Mouse (Mus musculus): ENCODE data around the gene Atp1b2.
"Not testable (repeated sequence)": the region's sequence is repeated elsewhere in the genome, so short reads cannot be mapped to it uniquely, and the experiment has no call there.

Atp1b2 gene

DNA sequence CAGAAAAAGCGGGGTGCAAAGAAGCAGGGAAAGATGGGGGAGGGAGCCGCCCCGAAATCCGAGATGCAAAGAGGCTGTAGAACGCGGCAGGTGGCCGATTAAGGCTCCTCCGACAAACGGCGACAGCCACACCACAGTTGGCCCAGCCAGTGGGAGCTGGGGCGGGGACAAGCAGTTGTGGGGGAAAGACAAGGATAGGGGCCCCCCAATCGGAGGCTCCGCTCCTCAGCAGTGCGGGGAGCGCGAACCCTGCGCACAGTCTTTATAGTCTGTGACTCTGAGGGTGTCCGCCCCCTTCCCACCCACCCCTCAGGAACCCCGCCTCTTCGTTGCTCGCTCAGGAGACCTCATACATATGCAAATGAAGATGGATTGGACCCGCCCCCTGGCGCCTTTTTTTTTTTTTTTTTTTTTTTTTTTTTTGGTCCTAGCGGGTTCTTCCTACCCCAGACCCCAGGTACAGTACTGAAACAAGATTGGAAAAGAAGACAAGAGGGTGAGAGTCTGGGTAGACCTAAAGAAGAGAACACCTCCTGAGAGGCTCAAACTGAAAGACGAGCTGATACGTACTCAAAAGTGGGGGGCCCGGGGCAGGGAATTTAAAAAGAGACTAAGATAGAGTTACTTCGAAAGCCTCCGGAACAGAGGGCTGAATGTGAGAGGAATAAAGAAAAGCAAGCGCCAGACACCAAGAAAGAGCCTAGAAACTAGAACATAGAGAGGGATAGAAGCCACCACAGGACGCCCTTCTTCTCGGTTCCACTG is at the start of gene Atp1b2:
Gene Atp1b2, minus strand, starts transcription at position 217 of the 765 bp plus-strand sequence.
- DNase-seq, result peak; percentile 64

DNA sequence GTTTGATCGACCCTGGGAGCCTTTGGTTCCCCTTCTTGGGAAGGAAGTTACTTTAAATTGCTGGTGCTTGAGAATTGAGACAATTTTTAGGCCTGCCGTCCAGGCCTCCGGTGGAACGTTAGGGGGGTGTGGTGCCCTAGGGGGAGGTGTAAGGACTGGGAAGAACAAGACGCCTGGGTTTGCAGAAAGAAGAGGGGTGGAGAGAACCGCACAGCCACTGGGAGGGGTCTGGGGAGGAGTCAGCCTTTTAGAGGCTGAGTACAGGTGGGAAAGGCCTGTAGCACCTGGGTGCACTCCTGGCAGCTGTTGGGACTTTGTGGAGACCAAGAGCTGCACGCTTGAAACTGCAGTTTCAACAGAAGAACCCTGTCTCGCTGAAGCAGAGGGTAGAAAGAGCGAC is 49.0 kb upstream of the Atp1b2 start:
- DNase-seq, result no peak

DNA sequence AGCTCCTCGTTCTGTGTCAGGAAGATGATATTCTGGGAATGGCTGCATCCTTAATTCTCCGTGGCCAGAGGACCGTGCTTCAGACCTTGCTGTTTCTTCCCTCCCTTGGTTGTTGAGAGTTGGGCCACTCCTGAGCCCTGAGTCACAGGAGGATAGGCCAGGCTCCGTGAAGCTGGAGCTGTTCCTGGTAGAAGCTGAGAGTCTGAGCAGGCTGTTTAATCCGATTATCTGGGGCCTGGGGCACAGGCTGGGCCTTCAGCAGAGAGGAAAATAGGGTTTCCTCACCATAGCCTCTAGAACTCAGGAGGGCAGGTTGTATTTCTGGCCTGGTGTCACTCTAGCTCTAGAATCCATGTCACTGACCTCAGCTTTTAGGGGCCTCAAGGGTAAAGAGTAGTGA is 47.7 kb upstream of the Atp1b2 start:
- DNase-seq, result no peak

DNA sequence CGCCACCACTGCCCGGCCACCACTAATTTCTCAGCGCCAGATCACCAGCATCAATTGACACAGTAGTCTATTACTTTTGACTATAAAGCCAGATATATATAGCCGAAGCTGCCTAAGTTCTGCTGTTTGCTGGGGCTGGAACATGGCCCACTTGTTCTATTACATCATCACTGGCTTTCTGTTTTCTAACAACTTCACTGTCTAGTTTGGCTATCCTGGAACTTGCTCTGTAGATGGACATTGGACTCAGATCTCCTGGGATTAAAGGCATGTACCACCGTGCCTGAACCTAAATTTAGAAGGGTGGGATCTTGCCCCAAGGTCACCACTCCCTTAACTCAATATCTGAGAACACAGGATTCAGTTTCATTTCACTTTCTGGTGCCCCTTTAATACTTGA is 40.1 kb upstream of the Atp1b2 start:
- no peak for DNase-seq

DNA sequence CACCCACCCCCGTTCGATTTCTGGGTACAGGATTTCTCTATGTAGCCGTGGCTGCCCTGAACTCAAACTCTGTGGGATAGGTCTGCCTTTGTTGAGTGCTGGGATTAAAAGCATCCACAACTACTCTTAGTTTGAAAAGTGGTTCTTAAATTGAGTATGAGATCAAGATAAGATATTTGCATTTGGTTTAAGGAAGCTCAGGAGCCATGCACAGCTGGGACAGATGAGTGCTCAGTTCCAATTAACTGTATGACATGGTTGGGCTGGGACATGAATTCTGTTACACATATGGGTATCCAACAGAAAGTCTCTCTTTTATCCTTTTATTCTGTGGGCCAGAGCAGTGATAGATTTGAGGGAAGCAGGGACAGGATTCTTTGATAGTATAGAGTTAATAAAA is 29.7 kb upstream of the Atp1b2 start:
- no peak for DNase-seq

DNA sequence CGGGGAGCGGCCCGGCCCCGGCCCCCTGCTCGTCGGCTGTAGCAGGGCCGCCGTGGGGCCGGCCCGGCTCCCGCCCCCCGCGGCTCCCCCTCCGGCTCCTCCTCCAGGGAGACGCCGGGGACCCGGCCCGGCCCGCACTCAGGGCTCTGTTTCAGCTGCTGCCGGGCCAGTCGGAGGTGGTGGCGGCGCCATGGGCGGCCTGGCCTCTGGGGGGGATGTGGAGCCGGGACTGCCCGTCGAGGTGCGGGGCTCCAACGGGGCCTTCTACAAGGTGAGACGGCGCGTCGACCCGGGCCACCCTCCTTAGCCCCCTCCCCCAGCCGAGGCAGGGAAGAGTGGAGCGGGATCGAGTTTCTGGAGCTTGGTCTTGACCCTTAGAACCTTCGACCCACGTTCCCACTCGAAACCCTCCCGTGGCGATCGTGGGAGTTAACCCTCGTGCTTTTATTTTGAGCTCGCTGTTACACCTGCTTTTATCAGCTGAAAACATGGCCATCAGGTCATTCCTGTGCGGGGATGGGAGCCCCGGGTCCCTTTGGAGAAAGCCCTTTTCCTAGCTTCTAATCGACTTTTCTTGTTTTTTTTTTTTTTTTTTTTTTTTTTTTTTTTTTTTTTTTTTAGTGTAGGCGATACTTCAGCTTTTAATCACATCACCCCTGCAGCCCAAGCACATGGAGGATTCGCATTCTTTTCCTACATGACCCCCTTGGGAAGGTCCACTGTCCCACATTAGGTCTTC is 27.6 kb upstream of the Atp1b2 start:
- DNase-seq, result peak; percentile 70

DNA sequence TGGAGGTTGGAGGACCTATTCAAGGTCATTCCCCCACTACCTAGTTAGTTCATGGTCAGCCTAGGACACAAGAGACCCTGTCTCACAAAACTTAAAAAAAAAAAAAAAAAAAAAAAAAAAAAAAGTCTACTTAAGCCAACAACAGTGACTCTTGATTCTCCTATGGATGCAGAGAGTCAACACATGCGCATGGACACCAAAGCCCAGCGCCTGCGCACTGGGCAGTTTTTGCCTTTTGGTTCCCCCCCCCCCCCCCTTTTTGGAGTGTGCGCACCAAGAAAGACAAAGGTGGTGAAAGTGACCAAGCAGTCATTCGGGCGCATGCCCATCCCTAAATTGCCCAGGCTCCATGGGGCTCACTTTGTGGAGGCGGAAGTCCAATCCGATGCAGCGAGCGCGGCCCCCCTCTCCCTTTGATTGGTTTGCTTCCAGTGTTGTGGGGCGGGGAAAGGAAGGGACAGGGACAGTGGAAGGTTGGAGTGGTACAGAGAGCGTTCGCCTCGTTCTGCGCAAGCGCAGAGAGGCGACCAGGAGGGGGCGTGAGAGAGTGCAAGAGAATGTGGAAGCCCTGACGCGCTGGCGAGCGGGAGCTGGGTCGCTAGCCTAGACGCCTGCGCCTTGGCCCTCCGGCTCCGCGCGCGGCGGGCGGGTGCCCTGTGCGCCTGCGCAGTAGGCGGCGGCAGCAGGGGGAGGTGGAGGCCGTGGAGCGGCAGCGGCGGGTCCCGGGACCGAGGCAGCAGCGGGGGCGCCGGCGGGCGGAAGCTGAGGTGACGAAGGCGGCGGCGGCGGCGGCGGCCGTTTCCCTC is 26.7 kb upstream of the Atp1b2 start, which contains the start of gene Fxr2:
Gene Fxr2, plus strand, starts transcription at position 707 of the 806 bp plus-strand sequence.
- peak; percentile 100 for DNase-seq

DNA sequence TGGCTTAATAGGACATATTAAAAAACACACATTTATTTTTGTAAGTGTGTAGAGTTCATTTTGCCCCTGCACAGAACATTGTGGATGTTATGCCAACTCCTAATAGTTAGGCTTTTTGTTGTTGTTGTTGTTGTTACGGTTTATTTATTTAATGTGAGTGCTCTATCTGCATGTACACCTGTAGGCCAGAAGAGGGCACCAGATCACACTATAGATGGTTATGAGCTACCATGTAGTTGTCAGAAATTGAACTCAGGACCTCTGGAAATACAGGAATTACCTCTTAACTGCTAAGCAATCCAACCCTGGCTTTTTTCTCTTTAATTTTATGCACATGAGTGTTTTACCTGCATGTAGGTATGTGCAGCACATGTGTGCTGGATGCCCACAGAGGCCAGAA is 24.1 kb upstream of the Atp1b2 start:
- peak; percentile 14 for DNase-seq

DNA sequence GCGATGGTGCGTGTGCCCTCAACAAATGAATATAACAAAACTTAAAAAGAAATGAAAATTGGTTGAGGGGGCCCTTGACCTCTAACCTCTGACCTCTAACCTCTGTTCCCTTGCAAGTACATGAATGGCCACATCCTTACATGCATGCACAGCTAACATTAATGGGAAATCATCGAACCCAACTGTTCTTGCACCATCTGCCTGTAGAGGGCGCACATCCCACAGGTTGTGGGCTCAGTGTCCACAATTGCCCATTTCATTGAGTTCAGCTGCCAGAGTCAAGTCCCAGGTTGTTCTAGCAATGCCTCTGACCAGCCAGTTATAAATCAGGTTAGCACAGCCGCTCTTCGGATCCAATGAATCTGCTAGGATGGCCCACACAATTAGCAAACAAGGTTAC is 22.5 kb upstream of the Atp1b2 start:
- peak; percentile 86 for DNase-seq

DNA sequence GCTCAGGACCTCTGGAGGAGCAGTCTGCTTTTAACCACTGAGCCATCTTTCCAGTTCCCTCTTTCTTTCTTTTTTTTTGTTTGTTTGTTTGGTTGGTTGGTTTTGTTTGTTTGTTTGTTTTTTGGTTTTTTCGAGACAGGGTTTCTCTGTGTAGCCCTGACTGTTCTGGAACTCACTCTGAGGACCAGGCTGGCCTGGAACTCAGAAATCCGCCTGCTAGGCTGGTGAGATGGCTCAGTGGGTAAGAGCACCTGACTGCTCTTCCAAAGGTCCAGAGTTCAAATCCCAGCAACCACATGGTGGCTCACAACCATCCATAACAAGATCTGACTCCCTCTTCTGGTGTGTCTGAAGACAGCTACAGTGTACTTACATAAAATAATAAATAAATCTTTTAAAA is 18.6 kb upstream of the Atp1b2 start:
- not testable (repeated sequence) for DNase-seq

DNA sequence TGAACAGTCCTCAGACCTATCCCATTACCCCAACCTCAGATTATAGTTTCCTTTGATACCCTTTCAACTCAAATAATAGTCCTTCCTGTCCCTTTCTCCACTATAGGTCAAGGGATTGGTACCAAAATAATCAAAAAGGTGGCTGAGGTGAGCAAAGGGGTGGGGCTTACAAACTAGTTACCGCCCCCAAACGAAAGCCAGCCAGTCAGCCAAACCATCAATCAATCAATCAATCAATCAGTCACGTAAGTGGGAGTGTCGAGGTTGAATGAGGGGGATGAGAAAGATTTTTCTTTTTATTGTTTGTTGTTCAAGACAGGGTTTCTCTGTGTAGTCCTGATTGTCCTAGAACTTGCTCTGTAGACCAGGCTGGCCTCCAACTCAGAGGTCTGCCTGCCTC is 17.3 kb upstream of the Atp1b2 start:
- no peak for DNase-seq

DNA sequence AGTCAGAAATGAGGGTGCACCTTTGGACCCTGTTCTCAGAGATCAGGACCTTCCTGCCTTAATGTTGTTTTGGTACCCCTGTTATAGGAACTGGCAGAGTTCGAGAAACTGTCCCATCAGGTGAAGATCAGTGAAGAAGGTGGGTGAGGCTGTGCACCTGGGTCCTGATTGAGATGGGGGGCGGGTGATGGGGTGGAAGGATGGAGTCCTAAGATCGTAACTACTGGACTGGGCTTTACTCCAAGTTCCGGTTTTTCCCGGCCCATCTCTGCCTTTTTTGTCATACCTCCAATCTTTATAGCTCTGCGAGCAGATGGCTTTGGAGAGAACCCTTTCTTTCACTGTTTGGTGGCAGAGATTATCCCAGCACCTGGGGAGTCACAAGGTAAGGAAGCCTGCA is 16.7 kb upstream of the Atp1b2 start:
- no peak for DNase-seq

DNA sequence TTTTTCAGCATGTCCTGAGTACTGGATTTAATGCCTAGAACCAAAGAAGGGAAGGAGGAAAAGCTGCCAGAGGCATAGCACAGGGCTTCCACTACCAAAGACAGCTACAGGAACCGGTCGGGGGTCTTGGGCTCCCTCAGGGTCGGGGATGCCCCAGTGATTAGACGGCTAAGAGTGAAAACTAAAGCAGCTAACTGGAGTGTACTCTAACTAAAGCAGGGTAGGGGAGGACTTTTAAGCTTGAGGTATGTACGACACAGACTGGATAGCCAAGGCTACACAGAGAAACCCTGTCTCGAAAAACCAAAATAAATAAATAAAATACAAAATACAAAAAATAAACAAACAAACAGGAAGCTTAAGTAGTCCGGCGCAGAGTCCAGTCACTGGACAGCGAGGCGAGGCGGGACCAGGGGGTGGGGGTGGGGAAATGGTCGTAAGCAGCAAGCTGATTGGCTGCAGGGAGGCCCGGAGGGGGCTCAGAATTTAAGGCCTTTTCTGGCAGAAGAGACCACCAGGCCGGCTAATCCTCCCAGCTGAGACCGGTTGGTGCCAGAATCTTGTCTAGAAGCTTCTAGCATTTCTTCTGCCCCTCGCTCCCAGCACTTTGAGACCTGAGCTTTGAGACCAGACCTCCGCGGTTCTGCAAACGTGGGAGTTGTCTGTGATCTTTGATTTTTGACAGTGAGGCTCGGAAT is 16.0 kb upstream of the Atp1b2 start, which contains the start of gene Sat2:
Gene Sat2, plus strand, starts transcription at position 454 of the 698 bp plus-strand sequence.
- peak; percentile 38 for DNase-seq

DNA sequence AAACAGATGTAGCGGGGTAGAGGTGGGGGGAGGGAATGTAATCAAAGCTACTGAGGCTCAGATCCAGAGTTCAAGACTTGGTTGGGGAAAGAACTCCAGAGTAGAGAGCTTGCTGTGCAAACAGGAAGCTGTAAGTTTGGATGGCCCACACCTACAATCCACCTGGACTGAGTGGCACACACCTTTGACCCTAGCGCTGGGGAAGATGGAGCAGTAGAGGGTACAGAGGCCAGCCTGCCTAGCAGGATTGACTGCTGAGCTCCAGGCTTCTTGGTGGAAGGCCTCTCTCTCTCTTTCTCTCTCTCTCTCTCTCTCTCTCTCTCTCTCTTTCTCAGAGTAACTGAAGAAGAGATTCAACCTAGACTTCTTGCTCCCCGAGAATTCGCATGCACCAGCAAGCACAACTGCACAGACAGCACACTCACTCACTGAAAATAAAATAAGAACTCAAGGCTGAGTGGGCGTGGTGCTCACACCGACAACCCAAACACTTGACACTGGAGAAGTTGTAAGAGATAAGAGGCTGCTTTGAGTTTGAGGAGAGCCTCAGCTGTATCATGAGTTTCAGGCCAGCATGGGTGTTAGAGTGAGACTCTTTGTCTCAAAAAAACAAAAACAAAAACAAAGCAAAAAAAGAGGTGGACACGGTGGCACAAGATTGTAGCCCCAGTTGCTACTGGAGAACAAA is 14.8 kb upstream of the Atp1b2 start:
- no peak for DNase-seq

DNA sequence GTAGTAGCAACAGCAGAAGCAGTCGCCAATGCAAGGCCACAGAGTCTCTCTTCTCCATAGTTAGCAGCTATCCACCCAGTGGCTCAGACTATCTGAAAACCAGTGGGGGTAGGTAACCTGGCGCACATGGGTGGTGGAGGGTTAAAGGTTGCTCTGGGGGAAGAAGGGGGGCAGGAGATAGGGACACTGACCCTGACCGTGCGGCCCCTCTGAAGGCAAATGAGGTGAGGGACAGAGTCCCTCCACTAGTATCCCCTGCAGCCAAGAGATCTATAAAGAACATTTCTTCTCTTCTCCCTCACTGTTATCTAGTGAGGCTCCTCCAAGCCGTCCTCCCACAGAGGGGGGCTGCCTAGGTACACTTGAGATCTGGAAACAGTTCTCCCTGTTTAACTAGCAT is 12.1 kb upstream of the Atp1b2 start, which contains the start of gene Shbg:
Gene Shbg, minus strand, starts transcription at position 101 of the 400 bp plus-strand sequence.
- no peak for DNase-seq

DNA sequence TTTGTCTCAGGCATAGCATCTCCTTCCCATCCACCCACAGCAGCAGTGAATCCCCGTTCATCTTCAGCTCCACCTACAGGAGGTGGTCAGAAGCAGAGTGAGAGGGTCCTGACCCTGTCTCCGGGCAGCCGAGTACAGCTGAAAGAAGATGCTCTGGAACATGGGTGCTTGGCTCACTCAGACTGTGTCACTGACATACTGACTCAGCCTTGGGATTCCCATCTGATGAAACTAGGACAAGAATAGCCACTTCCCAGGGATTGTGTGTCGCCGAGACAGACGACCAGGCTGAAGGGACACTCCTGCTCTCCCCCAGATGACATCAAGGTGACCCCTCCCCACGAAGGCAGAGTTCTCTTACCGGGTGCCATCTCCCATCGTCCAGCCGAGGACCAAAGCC is 11.0 kb upstream of the Atp1b2 start:
- no peak for DNase-seq

DNA sequence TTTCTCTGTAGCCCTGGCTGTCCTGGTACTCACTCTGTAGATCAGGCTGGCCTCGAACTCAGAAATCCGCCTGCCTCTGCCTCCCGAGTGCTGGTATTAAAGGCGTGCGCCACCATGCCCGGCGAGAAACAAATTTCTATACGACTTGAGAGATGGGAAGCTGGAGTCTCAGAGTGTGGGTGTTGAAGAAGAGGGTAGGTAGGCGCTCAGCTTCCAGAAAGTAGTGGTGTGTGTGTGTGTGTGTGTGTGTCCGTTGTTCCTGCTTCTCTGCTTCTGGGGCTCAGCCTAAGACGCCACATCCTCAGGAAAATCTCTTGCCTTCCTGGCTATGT is 8.5 kb upstream of the Atp1b2 start:
- DNase-seq, result not testable (repeated sequence)

DNA sequence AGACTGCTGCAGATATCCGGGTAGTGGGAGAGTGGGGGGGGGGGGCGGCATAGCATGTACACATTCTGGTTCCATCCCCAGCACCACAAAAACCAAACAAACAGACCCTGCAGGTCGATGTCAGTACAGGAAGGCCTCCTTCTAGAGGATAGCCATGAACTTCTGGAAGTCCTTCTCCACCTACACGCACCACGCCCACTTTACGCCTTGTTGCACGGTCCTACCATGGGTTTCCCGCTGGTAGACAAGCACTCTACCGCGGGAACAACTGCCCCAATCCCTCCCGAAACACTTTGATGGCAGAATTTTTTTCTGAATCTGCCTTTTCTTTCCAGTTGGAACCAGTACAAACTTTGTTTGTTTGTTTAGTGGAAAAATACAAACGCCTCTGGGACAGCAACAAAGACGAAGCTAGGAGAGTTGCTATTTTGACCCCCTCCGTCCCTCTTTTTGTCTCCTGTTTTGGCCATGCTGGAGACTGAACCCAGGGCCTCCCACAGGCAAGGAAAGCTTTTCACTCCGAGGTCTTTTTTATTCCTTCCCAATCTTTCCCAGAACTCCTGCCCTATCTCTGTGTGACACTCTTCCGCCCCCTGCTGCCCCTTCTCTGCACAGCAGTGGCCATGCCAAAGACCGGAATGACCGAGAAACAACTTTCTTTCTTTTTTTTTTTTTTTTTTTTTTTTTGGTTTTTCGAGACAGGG is 8.0 kb upstream of the Atp1b2 start:
- peak; percentile 90 for DNase-seq

DNA sequence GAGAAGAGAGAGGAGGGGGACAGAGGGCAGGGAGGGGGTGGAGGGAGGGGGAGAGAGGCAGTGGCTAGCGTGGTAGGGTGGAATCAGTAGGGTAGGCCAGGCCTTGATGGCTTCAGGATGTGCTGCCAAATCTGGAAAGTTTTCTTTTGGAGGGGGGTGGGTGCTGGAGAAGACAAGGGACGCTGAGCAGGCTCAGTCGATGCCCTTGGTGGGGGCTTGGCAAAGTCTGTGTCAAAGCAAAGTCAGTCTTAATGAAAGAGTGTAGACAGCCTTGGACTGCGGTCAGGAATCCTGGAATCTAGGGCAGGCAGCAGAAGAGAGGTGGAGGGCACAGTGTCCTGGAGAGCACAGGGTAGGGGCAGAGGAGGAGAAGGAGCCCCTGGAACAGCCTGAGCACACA is 5.2 kb upstream of the Atp1b2 start:
- DNase-seq, result no peak

DNA sequence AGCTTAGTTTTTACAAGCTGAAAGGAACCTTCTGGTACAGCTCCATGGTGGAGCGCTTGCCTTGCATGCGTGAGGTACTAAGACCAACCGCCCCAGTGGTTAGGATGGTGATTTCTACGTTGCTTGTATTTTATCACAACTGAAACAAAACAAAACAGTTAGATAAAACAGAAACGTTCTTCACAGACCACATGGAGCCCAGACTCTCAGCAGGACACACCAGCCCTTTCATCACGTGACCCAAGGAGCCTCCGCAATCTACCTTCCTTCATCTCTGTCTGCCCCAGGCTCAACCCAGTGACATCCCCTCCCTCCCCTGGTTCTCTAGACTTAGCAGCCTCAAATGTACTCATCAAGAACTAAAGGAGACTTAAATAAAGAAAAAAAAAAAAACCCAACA is 3.7 kb upstream of the Atp1b2 start:
- DNase-seq, result no peak

DNA sequence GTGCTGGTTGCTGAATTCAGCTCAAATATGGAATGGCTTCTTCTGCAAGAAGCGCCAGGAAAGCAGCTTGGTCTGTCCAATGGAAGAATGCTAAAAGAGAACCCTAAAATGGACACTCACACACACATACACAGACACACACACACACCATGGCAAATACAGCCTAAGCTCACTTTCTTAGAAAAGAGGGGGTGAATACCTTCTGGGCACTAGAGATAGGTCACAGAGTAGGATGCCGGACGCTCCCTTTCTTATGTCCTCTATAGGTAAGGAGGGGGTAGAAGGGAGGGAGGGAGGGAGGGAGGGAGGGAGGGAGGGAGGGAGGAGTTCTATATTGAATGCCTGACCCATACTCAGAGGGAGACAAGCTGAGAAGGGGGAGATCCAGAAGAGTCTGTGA is 2.8 kb upstream of the Atp1b2 start:
- DNase-seq, result no peak

DNA sequence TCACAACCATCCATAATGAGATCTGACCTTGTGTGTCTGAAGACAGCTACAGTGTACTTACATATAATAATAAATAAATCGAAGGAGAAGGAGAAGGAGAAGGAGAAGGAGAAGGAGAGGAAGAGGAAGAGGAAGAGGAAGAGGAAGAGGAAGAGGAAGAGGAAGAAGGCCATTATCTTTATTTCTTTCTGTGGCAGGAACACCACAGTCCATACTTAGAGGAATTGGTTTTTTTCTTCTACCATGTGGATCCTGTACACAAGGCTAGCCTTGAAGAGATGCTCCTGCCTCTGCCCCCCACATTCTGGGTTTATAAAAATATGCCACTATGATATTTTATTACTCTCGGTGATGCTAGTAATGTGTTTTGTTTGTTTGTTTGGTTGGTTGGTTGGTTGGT is 1.1 kb upstream of the Atp1b2 start:
- no peak for DNase-seq
